Mouse (Mus musculus) neutrophil, adult 83 days (primary cell): Measurements from ENCODE around the gene Dhx32. TPM values are rescaled to one million over a fixed set of nuclear protein-coding genes. Genes with fewer than 3 reads are reported as not detected.

Experiments used
- total RNA-seq, 2 experiments: library from RNA; stranded (reverse); gene quantifications; one replicate each; pipeline ENCODE4 v1.2.4; 2023

Dhx32 gene
- total RNA-seq, result 1 to 10 TPM; 5.0 to 6.8 TPM

DNA sequence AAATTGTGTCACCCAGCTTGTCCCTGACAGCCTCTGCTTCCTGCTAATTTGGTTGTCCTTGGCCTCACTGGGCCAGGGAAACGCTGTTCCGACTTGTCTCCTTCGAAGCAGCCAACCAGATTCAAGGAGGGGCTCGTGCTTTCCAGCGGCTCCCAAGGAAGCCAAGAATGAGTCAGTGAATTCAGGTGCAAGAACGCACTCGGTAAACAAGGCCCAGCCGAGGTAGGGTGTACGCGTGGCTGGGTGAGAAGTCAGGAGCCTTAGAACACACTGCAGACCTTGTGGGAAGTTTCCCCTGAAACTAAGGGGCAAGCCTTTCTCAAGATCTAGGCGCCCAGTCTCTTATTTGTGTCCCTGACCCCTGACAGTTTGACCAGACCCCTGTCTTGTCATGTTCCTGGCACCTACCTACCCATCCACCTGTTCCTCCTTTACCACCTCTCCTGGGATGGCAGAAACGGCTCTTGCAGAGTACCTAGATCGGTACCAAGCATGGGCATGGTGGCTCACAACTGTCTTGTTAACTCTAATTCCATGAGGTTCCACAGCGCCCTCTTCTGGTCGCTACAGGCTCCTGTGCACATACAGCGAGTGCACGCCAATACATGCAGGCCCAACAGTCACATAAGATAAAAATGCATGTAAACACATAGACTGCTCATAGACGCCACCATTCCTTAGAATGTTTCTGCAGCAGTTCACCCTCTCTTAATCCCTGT, at the start of gene Dhx32:
TSS of gene Dhx32 (minus strand) at position 10 of the 719 bp plus-strand sequence.

DNA sequence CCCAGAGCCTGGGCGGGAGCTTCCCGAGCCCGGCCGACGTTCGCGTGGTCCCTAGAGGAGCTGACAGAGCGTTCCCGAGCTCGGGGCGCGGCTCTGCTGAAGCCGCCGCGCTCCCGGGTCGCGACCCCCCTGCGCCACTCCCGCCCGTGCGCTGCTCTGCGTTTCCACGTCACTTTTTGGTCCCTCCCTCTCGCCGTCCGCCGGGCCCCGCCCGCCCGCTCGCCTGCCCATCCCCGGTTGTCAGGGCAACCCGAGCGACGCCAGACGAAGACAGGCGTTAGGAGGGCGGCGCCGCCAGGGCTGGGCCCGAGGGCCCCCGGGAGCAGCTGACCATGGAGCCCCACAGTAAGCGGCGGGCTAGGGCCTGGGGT, 5.9 kb downstream of the Dhx32 start, which contains the start of gene Fank1:
TSS of gene Fank1 (plus strand) at position 236 of the 371 bp plus-strand sequence.

DNA sequence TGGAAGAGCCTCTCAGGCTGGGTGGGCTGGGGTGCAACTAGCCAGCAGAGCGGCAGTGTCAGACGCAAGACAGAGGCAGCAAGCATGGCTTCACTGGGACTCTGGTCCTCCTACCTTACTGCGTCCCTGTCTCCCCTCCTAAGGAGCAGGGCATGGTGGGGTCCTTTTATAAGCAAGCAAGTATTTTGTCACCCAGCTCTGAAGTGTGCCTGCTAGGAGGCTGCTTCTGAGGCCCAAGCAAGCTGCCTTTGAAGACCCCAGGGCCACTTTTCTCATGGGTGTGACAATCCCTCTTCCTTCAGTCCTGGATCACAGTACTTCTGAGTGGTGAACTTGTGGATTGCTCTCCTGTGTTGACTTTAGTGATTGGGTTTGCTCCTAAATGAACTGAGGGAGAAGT, 102.6 kb downstream of the Dhx32 start, which contains the start of gene Mmp21:
TSS of gene Mmp21 (minus strand) at position 101 of the 400 bp plus-strand sequence.

Other genes with a start within 250 kb of the Dhx32 start
- not detected for gene Tex36, start 180.6 kb downstream of the Dhx32 start, total RNA-seq
- 10 to 100 TPM; 14.7 to 20.5 TPM for gene Edrf1, start 145.2 kb downstream of the Dhx32 start, total RNA-seq
- not detected for gene Mmp21, start 102.7 kb downstream of the Dhx32 start, total RNA-seq
- gene Bccip, start 73.4 kb downstream of the Dhx32 start, total RNA-seq, result 10 to 100 TPM; 22.8 to 24.0 TPM
- 10 to 100 TPM; 10.2 to 20.6 TPM for gene Uros, start 72.7 kb downstream of the Dhx32 start, total RNA-seq
- not detected for gene Fank1, start 5.9 kb downstream of the Dhx32 start, total RNA-seq